Mouse (Mus musculus) c-Kit-positive CD71-positive TER-119-negative erythroid progenitor cells, embryonic 14.5 days (primary cell): ENCODE measurements around the gene Oxa1l.

Source experiments
- DNase-seq: peaks from one replicate; pipeline ENCODE4 v3.0.0-alpha.2; 2013; ENCODE audit warnings: low read depth

The Oxa1l gene

DNA sequence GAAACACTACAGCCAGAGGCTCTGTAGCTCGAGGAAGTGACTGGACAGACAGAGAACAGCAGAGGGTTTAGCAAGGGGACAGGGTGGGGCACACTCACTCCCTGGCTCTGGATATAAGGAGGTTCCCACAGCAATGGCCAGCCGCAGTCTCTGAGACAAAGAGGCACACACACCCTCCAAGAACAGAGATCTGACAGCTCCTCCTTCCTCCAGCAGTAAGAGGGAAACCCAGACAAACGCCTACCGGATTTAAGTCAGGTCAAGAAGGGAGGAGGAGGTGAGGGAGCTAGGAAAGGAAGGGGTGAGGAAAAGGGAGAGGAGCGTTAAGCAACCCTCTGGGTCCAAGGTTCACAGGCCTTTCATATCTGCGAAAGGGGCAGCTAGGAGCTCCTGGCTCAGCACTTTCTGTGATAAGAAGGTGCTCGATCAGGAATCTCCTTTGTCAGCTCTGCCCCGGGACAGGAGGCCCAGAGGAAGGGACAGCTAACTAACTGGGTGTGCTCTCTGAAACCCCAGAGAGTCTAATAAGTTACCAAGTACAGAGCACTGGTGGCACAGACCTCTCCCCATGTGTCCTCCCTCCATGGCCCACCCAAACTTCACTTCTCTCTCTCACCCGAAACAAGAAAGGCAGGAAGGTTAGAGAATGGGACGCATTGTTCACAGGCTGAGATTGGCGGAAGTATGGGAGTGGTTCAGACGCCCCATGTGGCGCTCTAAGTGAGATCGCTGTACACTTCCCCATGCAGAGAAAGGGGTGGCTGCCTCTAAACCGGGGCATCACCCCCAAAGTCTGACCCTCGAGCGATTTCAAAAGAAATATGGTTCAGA lies 49.6 kb downstream of the Oxa1l start:
- no peak for DNase-seq

GRCm38 (mm10) chr14:54412000-54412576 lies 51.5 kb downstream of the Oxa1l start:
- no peak for DNase-seq

- no peak for DNase-seq
Observed at GRCm38 (mm10) chr14:54412629-54413170, 52.1 kb downstream of the Oxa1l start.

DNA sequence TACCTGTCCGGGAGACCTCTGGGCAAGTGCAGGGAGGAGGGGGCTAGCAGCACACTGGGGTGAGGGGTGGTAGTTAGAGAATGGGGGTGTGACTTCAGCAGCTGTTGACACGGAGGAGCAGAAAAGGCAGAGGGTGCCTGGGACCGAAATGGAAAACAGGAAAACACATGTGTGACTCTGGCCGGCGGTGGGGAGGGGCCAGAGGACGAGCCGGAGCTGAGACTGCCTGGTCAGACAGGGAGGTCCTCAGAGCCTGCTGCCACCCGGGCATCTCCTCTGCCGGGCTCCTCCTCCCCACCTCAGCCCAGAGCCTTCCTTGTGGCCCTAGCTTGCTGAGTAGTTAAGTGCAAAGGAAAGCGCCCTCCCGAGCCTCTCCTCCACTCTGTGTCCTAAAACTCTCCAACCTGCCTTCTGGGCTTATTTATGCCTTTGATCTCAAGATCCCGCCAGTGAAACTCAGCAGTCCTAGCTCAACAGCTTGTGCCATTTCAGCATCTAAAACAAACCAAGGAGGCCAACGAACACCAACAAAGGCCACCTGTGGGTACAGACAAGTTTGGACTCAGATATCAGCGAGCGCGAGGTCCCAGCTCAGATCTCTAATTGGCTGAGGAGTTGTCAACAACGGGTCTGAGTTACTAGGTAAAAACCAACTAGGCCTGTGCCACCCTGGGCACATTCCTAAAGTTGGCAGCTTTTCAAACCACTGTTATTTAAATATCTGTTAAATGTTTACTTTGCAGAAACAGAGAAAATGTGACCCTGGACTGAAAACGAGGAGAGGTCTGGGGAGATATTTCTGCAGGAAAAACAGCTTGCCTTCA lies 53.5 kb downstream of the Oxa1l start:
- no peak for DNase-seq

DNA sequence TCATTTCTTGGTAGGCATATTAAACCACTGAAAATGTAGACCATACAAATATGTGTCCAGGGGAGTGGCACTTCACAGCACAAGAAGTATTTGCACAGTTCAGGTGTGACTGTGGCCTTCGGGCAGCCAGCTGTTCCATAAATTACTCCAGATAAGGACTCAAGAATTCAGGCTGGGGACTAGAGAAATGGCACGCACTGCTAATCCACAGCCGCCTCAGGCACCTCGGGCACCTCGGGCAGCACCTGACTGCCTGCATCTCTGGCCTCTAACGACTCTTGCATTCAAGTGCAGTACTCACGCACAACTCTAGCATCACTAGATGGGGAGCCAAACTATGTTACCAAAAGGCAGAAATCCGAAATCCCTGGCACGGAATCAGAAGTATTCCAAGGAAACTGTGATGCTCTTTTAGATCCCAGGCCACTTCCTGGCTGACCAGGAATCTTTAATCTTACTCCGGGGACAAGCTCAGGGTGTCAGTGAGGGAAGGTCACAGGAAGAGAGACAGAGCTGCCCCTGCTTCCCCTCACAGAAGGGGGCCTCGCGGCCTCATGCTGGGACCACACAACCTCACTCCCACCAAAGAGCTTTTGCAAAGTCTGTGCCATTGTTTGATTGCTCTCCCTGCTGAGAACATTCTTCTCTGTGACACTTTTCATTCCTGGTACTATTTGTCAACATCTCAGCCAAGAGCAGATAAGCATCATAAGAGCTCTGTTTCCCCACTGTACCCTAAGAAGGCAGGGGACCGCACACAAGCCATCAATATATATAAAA lies 54.8 kb downstream of the Oxa1l start:
- no peak for DNase-seq

GRCm38 (mm10) chr14:54416229-54416775 lies 55.7 kb downstream of the Oxa1l start:
- DNase-seq, result no peak

- no peak for DNase-seq
Observed at GRCm38 (mm10) chr14:54416830-54417229, 56.2 kb downstream of the Oxa1l start.

DNA sequence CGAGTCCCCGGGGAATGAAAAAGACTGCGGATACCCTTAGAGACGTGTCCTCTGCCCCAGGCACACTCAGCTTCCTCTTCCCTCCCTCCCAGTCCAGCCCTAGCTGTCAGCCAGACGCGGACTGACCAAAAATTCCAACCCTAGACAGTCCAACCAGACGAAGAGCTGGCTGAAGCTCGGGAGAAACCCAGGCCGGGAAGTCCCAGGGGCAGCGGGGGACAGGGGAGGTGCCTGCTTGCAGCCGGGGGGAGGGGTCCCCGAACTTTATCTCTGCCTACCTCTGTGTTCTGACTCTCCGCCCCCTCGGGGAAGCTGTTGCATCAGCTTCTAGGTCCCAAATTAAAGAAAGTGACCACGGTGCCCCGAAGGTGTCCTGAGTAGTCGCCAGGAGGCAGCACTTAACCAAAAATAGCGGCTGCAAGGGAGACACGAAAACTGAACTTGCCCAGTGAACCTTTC lies 57.0 kb downstream of the Oxa1l start, which contains the start of gene Slc7a7:
Gene Slc7a7, minus strand, starts transcription at position 158 of the 459 bp plus-strand sequence.
- DNase-seq, result peak; percentile 74
